Mouse (Mus musculus) embryonic fibroblast, embryonic 13.5 days (primary cell): Measurements from ENCODE around the gene C2cd2.

Source experiments
- CTCF ChIP-seq: IDR thresholded peaks from 2 replicates; pipeline ENCODE4 v1.5.1; 2011; ENCODE audit warnings: mild to moderate bottlenecking, control low read depth, low read length, moderate library complexity, borderline replicate concordance; ENCODE audit not compliant: insufficient read depth
- POLR2A ChIP-seq: IDR thresholded peaks from 2 replicates; pipeline ENCODE4 v1.6.1; 2011; ENCODE audit warnings: low read depth, mild to moderate bottlenecking, control low read depth, low read length, moderate library complexity

- TF ChIP-seq CTCF (no peak), POLR2A (no peak)
Measured at GRCm38 (mm10) chr16:97872657-97873056, 89.7 kb downstream of the C2cd2 start.
